Mouse (Mus musculus): Measurements from ENCODE around the gene Hyal6.

Gene Hyal6

DNA sequence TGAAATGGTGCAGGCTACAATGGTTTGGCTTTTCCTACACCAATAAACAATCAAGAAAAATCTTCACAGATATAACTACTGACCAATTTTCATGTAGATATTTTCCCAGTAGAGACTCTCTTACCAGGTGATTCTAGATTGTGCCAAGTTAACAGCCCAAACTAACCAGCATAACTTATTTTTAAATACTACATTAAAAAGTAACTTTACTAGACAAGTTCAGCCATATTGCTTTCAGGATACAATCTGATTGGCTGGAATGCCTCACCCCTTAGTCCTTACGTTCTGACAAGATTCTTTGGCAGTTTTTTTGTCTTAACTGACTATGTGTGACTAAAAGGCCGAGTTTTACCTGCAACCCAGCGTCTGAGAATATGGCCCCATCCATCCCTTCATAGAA is at the start of gene Hyal6:
TSS of gene Hyal6 (plus strand) at position 301 of the 400 bp plus-strand sequence.
- DNase-seq: no peak

DNA sequence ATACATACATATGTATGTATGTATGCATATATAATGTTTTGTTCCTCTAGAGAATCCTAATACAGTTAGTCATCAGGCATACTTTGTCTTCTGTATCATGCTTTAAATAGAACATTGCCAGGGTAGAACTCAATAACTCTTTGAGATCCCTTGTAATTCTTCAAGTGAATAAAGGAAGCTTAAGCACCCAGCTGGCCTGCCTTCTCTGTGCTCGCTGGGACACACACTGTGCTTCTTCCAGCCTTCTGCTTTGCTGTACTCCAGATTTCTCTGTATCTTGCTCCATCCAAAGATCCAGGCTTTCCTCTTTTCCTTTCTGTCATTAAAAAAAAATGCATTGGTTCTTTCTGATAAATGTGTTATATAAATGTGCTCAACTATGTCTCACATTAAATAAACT is 45.2 kb upstream of the Hyal6 start:
- no peak for DNase-seq

- DNase-seq: no peak
These were observed 38.3 kb upstream of the Hyal6 start for GRCm38 (mm10) chr6:24694455-24695410.

- DNase-seq: no peak
These were observed 36.9 kb upstream of the Hyal6 start for GRCm38 (mm10) chr6:24696117-24696516.

- no peak for DNase-seq
These were observed 35.8 kb upstream of the Hyal6 start for GRCm38 (mm10) chr6:24697216-24697615.

DNA sequence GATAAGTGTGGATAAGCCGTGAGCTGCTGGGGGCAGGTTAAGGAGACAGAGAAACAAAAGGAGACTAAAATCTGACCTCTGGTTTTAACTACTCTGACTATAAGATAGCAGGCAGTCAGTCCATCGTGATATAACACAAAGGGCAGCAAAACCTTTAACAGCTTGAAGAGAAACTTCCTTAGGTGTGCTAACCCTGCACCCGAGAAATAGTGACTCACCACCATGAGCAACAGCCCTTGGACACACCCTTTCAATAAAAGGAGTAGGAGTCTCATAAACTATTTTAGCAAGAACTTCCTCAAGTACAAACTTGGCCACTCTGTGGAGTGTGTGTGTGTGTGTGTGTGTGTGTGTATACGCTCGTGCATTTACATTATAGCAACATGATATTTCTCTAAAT is 26.0 kb upstream of the Hyal6 start:
- DNase-seq: no peak

DNA sequence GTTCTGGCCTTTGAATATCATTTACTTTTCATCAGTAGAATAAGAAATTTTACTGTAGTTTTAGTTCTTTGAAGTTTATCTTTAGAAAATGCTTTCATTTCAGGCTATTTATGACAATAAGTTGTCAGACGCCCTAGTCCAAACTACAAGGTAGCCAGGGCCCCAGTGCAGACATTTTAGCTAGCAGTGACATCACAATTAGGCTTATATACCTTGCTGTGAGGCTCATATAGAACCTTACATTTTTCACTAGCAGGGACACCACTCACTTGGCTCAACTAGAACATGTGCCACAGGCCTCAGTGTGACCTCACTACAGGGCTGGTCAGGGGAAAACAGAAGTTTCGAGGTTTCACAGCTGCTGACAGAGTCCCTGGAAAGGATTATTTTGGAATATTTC is 25.5 kb upstream of the Hyal6 start:
- DNase-seq: no peak

- DNase-seq: peak; percentile 53 to 60
These were observed 11.5 kb upstream of the Hyal6 start for GRCm38 (mm10) chr6:24721317-24722099.

DNA sequence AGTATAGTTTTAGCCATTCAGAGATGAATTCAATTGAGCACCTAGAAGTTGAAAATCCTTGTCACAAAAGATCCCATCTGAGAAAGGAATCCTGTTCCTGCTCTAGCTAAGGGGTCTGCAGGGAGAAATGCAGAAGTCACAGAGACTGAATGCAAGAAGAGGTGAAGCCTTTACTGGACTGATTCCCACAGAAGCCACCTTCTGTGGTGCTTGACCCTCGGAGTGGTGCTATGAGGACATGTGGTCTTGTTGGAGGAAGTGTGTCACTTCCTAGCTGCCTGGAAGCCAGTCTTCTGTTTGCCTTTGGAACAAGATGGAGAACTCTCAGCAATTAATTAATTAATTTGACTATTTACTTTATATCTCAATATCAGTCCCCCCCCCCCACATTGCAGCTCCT is 4.9 kb upstream of the Hyal6 start:
- DNase-seq: no peak

DNA sequence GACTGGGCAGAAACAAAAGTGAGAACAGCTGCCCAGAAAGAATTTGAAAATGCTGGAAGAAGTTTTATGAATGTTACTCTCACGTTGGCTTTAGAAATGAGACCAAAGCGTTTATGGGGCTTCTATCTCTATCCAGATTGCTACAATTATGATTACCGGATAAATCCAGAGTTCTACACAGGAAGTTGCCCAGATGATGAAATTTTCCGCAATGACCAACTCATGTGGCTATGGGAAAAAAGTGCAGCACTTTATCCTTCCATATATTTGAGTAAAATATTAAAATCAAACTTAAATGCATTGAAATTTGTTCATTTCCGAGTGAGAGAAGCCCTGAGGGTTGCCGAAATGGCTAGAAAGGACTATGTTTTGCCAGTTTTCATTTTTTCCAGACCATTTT is 1.5 kb downstream of the Hyal6 start:
- DNase-seq: no peak

- no peak for DNase-seq
These were observed 15.0 kb downstream of the Hyal6 start, which contains the start of gene Hyal4 for GRCm38 (mm10) chr6:24748029-24748428. TSS of gene Hyal4 (plus strand) at chr6:24748329.

- DNase-seq: no peak
These were observed 26.2 kb downstream of the Hyal6 start for GRCm38 (mm10) chr6:24759281-24759680.

GRCm38 (mm10) chr6:24766261-24766660 is 33.2 kb downstream of the Hyal6 start:
- no peak for DNase-seq

GRCm38 (mm10) chr6:24779182-24779581 is 46.1 kb downstream of the Hyal6 start:
- no peak for DNase-seq

- no peak for DNase-seq
These were observed 57.8 kb downstream of the Hyal6 start, which contains the start of gene Spam1 for GRCm38 (mm10) chr6:24790888-24791287. TSS of gene Spam1 (plus strand) at chr6:24791188.

Data from cerebellum, postnatal 14 days (tissue).